Mouse (Mus musculus) liver, embryonic 12.5 days (tissue): ENCODE data around the gene Zfp219. TPM values are rescaled to one million over a fixed set of nuclear protein-coding genes. Genes with fewer than 3 reads are reported as not detected.

Source experiments
- ATAC-seq: fragments of 200-750 bp; cut with Nextera tagmentation; 2 replicates; pipeline ENCODE4 v1.8.0; 2017; ENCODE audit warnings: moderate number of reproducible peaks, mild to moderate bottlenecking, moderate library complexity
- H3K27ac ChIP-seq: fragments of 300-500 bp; sonication (generic); 2 replicates; pipeline ENCODE4 v1.5.1; 2016; ENCODE audit warnings: mild to moderate bottlenecking
- H3K27me3 ChIP-seq: fragments of 300-500 bp; sonication (generic); replicated peaks from 2 replicates; pipeline ENCODE4 v1.6.1; 2016; ENCODE audit warnings: mild to moderate bottlenecking, moderate library complexity
- H3K36me3 ChIP-seq: fragments of 300-500 bp; sonication (generic); 2 replicates; pipeline ENCODE4 v1.6.1; 2016; ENCODE audit warnings: mild to moderate bottlenecking, moderate library complexity
- H3K4me1 ChIP-seq: fragments of 300-500 bp; sonication (generic); 2 replicates; pipeline ENCODE4 v1.6.1; 2016
- H3K4me2 ChIP-seq: fragments of 300-500 bp; sonication (generic); 2 replicates; pipeline ENCODE4 v1.6.1; 2016; ENCODE audit warnings: mild to moderate bottlenecking, moderate library complexity
- H3K4me3 ChIP-seq: fragments of 300-500 bp; sonication (generic); 2 replicates; pipeline ENCODE4 v1.5.1; 2016; ENCODE audit warnings: mild to moderate bottlenecking, moderate library complexity
- H3K9ac ChIP-seq: fragments of 300-500 bp; sonication (generic); 2 replicates; pipeline ENCODE4 v1.6.1; 2016; ENCODE audit warnings: mild to moderate bottlenecking, moderate library complexity
- H3K9me3 ChIP-seq: fragments of 300-500 bp; sonication (generic); replicated peaks from 2 replicates; pipeline ENCODE4 v1.6.1; 2016; ENCODE audit warnings: mild to moderate bottlenecking, moderate library complexity
- WGBS: fragments of 180-500 bp; shearing (Covaris S2); methylation state at CpG from one replicate; pipeline ENCODE4 v1.1.7; 2016; ENCODE audit not compliant: insufficient replicate concordance; 5-methylcytosine and 5-hydroxymethylcytosine counted together
- polyA plus RNA-seq: library from polyadenylated mRNA; unstranded; fragments of >200 nt; fragmentation: Nextera tagmentation; extraction: Ambion mirVana; gene quantifications from 2 replicates; pipeline ENCODE4 v1.2.1, GENCODE M21; 2016

Zfp219 gene
- polyA plus RNA-seq, 1 experiment from 2014 or later = 15.8 TPM

DNA sequence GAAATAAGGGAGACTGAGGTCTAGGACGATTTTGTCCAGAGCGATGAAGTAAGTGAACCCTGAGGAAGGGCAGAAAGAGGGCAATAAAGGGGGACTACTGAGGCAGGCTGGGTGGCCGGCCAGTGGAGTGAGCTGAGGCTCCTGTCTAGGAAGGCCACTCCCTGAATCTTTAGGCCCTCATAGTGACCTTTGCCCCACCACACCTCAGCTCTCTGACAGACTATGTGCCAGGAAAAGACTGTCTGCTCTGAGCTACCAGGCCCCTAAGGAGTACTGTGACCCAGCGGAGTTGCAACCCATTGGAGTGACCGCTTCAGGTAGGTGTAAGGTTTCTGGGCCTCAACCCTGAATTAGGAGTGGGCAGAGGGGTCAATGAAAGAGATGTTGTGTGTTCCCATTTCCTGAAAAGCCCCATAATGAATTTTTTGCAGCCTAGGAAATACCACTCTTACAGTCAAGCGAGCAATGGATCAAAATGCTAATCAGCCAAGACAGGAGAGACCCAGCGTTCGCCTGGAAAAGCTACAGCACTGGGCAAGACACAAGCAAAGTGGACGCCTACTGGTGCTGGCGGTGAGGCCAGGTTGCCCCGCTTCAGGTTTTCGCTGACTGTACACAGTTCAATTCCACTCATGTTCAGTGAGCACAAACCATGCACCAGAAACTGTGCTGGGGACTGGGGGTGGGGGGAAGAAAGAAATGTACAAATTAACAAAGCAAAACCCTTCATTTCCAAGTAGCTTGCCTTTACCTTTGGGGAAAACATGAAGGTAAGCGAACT lies 3.7 kb downstream of the Zfp219 start:
- 85% methylated on average over 13 of the region's 13 CpGs for WGBS
- ATAC-seq = no peak
- Histone ChIP-seq H3K27me3 (no peaks in the 10 kb centered on the region), H3K4me1 (peaks cover 71% of the 10 kb centered on the region), H3K9me3 (no peaks in the 10 kb centered on the region), H3K4me2 (no peak overlapping the region), H3K27ac (no peak overlapping the region), H3K36me3 (0 out of 2 replicates have a peak, but pooled peaks cover 5% of the 10 kb centered on the region), H3K4me3 (no peak overlapping the region), H3K9ac (no peak overlapping the region)

DNA sequence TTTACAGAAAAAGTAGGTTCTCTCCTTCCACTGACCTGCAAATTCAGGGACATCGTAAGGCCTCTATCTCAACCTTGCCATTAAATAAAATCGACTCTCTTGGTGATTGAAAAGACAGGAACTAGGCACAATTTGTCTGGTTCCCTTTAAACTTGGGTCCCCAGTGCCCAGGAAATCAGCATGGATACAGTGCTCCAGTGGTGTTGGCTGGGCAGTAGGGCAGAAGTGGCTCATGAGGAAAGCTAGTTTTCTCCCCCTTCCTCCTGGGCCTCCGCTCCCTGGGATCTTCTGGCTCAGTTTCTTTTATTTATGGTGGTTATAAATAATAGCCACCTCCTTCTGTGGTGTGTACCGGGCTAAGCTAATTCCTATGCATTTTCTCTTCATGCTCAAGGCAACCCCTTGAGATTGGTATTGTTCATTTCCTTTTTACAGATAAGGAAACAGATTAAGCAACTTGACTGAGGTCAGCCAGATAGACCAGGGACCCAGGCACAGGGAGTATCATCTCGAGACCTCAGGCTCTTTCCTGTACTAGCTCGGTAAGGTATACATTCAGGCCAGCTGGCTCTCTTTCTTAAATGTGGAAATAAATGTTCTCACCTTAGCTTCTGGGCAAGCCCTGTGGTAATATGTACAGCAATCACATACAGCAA lies 5.0 kb downstream of the Zfp219 start, which contains the start of gene Tmem253:
Tmem253 (plus strand) TSS at position 214 of the 656 bp plus-strand sequence.
- Histone ChIP-seq H3K9me3 (no peaks in the 10 kb centered on the region), H3K4me3 (peak within 1 kb of the TSS; percentile 76), H3K27ac (peak within 1 kb of the TSS; percentile 81), H3K9ac (peak within 1 kb of the TSS; percentile 84), H3K27me3 (no peaks in the 10 kb centered on the region), H3K36me3 (0 out of 2 replicates have a peak, but pooled peaks cover 5% of the 10 kb centered on the region), H3K4me2 (peak within 1 kb of the TSS; percentile 89), H3K4me1 (peaks cover 63% of the 10 kb centered on the region)
- 28% methylated on average over 6 of the region's 6 CpGs for WGBS
- no peak for ATAC-seq

DNA sequence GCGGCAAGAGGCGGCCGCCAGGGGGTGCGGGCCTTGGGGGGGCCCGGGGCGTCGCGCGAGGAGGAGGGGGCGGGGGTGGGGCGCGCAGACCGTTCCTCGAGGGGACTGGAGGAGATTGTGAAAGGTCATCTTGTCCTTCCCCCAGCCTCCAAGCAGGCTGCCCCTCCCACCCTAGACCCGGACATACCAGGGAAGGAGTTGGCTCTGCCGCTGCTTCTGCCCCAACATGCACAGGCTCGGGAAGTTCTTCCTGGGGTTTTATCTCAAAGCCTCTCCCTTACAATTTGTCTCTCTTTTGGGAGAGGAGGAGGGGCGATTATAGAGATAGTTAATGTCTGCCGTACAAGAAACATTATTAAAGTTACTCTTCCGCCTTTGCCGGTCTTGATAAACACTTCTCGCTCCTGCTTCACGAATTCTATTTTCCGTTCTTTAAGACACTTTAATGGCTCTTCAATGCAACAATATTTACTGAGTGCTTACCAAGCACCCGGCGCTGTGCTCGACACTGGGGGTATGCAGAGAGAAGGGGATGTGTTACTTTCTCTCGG lies 5.7 kb downstream of the Zfp219 start:
- Histone ChIP-seq H3K27ac (peak overlapping the region; percentile 81), H3K9me3 (no peaks in the 10 kb centered on the region), H3K36me3 (0 out of 2 replicates have a peak, but pooled peaks cover 5% of the 10 kb centered on the region), H3K4me3 (peak overlapping the region; percentile 76), H3K9ac (peak overlapping the region; percentile 84), H3K4me1 (peaks cover 69% of the 10 kb centered on the region), H3K4me2 (peak overlapping the region; percentile 89), H3K27me3 (peaks cover 6% of the 10 kb centered on the region; the same call in 1 of the 2 replicates)
- 1% methylated on average over 16 of the region's 28 CpGs for WGBS
- peak; percentile 22; the same call in 1 of the 2 replicates for ATAC-seq

DNA sequence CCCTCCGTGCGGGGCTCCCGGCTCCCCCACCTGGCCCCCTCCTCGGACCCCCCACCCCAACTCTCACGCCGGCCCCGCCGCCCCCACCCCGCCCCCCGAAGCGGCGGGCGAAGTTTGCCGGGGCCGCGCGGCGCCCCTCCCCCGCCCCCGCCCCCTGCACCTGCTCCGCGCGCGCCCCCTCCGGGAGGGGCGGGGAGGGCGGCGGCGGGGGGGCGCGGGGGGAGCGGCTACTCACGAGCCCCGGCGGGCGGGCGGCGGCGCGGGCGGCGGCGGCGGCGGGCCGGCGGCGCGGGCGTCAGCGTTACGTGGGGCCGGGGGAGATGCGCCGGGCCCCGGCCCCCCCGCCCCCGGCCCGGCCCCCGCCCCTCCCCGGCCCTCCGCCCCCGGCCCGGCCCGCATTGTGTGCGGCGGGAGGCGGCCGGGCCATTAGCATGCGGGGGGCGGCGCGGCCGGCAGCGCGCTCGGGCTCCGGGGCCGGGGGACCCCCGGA lies 6.2 kb downstream of the Zfp219 start:
- peaks cover 12% of the 10 kb centered on the region; the same call in 1 of the 2 replicates for H3K27me3 ChIP-seq
- H3K4me2 ChIP-seq = peak overlapping the region; percentile 89
- peak; percentile 1; the same call in 1 of the 2 replicates for ATAC-seq
- H3K36me3 ChIP-seq = peaks cover 8% of the 10 kb centered on the region; the same call in 1 of the 2 replicates
- H3K9ac ChIP-seq = peak overlapping the region; percentile 84
- peak overlapping the region; percentile 81 for H3K27ac ChIP-seq
- peaks cover 74% of the 10 kb centered on the region for H3K4me1 ChIP-seq
- H3K4me3 ChIP-seq = peak overlapping the region; percentile 76
- WGBS = 0% methylated on average over 10 of the region's 80 CpGs
- H3K9me3 ChIP-seq = no peaks in the 10 kb centered on the region

DNA sequence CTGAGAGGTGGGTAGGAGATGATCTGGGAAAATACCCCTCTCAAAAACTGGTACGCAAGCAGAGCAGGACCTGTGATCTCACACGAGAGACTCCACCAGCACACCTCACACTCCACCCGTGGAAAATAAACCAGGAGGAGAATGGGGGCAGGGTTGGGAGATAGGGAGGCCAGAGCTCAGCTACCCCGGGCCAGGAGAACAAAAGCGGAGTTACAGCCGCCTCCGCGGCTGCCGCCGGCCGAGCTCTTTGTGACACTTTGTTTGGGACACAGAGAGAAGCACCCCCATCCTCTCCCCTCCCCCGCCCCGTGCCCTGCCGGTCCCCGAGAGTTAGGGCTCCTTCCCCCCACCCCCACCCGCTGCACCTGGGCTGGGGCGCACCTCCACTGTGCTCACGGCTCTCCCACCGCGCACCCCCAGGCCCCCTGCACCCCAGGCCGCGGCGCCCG lies 6.7 kb downstream of the Zfp219 start:
- Histone ChIP-seq H3K4me1 (peaks cover 73% of the 10 kb centered on the region), H3K4me3 (peak overlapping the region; percentile 76), H3K27me3 (peaks cover 14% of the 10 kb centered on the region; the same call in 1 of the 2 replicates), H3K36me3 (peaks cover 13% of the 10 kb centered on the region), H3K4me2 (peak overlapping the region; percentile 89), H3K9me3 (no peaks in the 10 kb centered on the region), H3K27ac (peak overlapping the region; percentile 81), H3K9ac (peak overlapping the region; percentile 84)
- 8% methylated on average over 20 of the region's 24 CpGs for WGBS
- ATAC-seq = peak; percentile 6; the same call in 1 of the 2 replicates

DNA sequence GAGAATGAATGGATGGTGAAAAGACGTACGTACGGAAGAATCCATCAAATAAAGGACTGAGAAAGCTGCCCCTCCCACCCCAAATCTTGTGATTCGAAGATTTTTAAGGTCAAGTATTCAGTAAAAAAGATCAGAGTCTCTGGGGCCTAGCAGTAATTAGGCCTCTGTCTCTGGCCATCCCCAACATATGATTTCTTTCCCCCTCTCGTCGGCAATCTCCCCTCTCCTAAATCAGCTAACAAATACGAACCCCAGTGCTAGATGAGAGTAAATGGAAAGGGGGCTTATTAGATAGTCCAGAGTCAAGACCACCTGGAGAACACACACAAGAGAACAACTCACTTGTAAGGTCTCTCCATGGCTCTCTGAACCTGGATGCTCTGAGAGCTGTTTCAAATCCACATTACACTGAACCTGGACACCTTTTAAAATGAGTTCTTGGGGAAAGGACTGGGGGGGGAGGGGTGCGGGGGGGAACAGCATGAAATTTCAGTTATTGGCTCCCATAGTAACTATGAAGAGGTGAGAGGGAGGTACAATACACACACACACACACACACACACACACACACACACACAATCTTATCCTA lies 7.4 kb downstream of the Zfp219 start:
- Histone ChIP-seq H3K27ac (peak overlapping the region; percentile 81; the same call in 1 of the 2 replicates), H3K36me3 (peaks cover 20% of the 10 kb centered on the region), H3K4me2 (peak overlapping the region; percentile 89), H3K9ac (peak overlapping the region; percentile 84; the same call in 1 of the 2 replicates), H3K27me3 (peaks cover 14% of the 10 kb centered on the region; the same call in 1 of the 2 replicates), H3K9me3 (no peaks in the 10 kb centered on the region), H3K4me3 (0 out of 2 replicates have a peak overlapping the region, but pooled peaks have one; percentile 76), H3K4me1 (peaks cover 73% of the 10 kb centered on the region)
- no peak for ATAC-seq
- WGBS = 70% methylated on average over 8 of the region's 8 CpGs

DNA sequence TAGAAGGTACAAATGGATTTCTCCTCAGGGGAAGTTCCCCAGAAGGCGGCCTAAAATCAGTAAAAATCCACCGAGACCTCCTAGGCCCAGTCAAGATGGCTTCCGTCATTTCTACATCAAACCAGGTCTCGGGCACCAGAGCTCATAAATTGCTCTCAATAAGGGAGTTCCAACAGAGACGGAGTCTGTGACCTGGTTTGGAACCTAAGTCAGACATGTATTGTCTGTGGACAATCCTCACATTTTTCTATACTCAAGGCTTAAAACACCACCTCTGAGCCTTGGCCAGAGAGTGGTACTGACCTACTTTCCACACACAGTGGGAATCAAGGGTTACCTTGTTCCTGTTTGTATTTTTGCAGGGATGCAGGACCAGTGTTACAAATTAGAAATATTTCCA lies 8.0 kb downstream of the Zfp219 start:
- H3K4me3 ChIP-seq = no peak overlapping the region
- no peak overlapping the region for H3K27ac ChIP-seq
- H3K4me1 ChIP-seq = peaks cover 68% of the 10 kb centered on the region
- ATAC-seq = no peak
- WGBS = 73% methylated on average over 5 of the region's 5 CpGs
- no peaks in the 10 kb centered on the region for H3K9me3 ChIP-seq
- H3K27me3 ChIP-seq = peaks cover 14% of the 10 kb centered on the region; the same call in 1 of the 2 replicates
- peaks cover 17% of the 10 kb centered on the region for H3K36me3 ChIP-seq
- no peak overlapping the region for H3K4me2 ChIP-seq
- no peak overlapping the region for H3K9ac ChIP-seq

DNA sequence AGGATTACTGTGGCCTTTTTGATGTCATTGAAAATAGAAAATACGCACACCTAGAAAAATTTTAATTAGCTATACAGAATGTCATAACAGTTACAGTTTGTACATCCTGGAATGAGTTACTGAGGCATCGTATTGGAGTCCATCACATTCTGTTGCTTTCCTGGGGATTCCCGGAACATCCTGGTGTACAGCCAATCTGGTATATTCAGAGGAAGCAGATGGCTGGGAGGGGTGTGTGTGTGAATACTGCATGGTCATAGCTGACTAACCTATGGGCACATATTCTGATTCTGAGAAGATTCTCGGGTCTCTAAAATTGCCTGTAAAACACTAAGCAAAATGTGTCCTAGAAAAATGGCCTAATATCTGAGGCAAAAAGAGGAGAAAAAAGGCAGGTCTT lies 8.4 kb downstream of the Zfp219 start:
- peaks cover 14% of the 10 kb centered on the region; the same call in 1 of the 2 replicates for H3K27me3 ChIP-seq
- 80% methylated on average over 4 of the region's 4 CpGs for WGBS
- no peaks in the 10 kb centered on the region for H3K9me3 ChIP-seq
- H3K4me2 ChIP-seq = no peak overlapping the region
- H3K9ac ChIP-seq = no peak overlapping the region
- ATAC-seq = no peak
- H3K36me3 ChIP-seq = peaks cover 21% of the 10 kb centered on the region
- H3K27ac ChIP-seq = no peak overlapping the region
- no peak overlapping the region for H3K4me3 ChIP-seq
- peaks cover 65% of the 10 kb centered on the region for H3K4me1 ChIP-seq

DNA sequence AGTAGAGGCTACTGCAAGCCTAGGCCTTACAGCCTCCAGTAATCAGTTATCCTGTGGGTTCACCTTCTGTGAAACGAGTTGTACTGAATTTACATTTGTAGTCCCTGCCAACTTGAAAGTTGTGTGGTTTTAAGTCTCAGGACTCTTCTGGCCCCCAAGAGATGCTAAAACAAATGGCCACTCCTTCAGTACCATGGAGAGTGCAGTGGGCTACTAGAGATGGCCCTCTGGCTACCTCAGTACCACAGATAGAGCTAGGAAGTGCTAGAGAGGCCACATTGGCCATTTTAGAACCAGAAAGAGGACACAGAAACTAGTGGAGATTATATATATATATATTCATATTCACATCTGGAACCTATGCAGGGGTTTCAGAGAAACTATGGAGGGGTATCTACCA lies 8.8 kb downstream of the Zfp219 start:
- peaks cover 25% of the 10 kb centered on the region for H3K36me3 ChIP-seq
- no peak overlapping the region for H3K4me3 ChIP-seq
- peaks cover 14% of the 10 kb centered on the region; the same call in 1 of the 2 replicates for H3K27me3 ChIP-seq
- H3K9me3 ChIP-seq = no peaks in the 10 kb centered on the region
- ATAC-seq = no peak
- H3K4me1 ChIP-seq = peaks cover 61% of the 10 kb centered on the region
- H3K4me2 ChIP-seq = no peak overlapping the region
- 55% methylated on average over 1 of the region's 1 CpGs for WGBS
- H3K27ac ChIP-seq = no peak overlapping the region
- no peak overlapping the region for H3K9ac ChIP-seq

DNA sequence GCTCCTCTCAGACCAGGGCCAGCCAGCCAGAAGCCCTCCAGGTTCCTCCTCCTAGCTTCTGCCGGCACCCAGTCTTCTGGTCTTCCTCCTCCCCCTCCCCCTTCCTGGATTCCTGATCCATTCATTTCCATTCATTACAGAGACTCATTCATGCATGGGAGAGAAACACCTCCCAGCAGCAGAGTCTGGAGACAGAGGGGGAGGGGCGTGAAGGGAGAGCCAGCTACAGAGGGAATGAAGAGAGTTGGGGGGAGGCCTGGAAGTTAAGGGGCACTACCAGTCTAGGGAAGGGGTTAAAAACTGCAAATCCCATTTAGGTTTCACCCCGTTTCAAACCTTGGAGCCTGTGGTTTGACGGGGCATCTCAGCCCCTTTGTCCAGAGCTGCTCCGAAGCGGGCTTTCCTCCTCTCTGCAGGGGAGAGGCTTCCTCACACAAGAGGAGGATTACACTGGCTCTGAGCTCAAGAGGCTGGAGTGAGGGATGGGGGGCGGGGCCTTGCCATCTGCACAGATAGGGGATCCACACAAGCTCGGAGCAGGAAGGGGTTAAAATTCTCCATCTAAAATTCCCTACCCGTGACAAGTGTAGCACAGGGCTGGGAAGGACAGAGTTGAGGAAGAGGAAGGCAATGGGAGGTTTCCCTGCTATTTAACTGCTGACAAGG lies 10.0 kb downstream of the Zfp219 start:
- Histone ChIP-seq H3K27me3 (peaks cover 14% of the 10 kb centered on the region; the same call in 1 of the 2 replicates), H3K4me3 (no peak overlapping the region), H3K9ac (no peak overlapping the region), H3K36me3 (peaks cover 36% of the 10 kb centered on the region), H3K27ac (no peak overlapping the region), H3K9me3 (no peaks in the 10 kb centered on the region), H3K4me1 (peaks cover 50% of the 10 kb centered on the region), H3K4me2 (peak overlapping the region; percentile 10; the same call in 1 of the 2 replicates)
- WGBS = 37% methylated on average over 9 of the region's 9 CpGs
- ATAC-seq = no peak

DNA sequence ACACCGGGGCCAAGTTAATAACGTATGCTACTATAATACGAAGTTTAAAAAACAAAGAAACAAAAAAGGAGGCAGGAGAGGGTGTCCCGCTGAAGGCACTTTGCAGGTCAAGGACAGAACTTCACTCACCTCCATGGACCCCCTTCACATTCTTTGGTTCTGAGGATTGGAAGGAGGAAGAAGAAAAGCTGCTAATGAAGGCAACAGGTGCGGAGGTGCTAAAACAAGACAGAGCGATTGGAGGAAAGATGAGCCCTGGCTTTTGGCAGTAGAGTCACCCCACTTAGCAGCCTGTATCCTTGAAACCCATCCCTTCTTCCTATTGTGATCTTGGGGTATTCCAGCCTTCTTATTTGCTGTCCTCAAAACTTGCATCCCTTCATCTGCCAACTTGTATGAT lies 10.7 kb downstream of the Zfp219 start:
- Histone ChIP-seq H3K9ac (no peak overlapping the region), H3K4me2 (0 out of 2 replicates have a peak overlapping the region, but pooled peaks have one; percentile 10), H3K4me1 (peaks cover 42% of the 10 kb centered on the region)

More for the DNA sequence above, 10.7 kb downstream of the Zfp219 start:
- H3K36me3 ChIP-seq = peaks cover 44% of the 10 kb centered on the region
- WGBS = 76% methylated on average over 6 of the region's 6 CpGs
- H3K27ac ChIP-seq = no peak overlapping the region
- peaks cover 14% of the 10 kb centered on the region; the same call in 1 of the 2 replicates for H3K27me3 ChIP-seq
- no peak overlapping the region for H3K4me3 ChIP-seq
- no peaks in the 10 kb centered on the region for H3K9me3 ChIP-seq
- no peak for ATAC-seq
